ENCODE assay signal across 8 mouse cellular contexts in genomic region chr5:124010910-124011655, GRCm38 (mm10). TPM values are rescaled to one million over a fixed set of nuclear protein-coding genes. Genes with fewer than 3 reads are reported as not detected.
DNase-seq lines count a peak whose midpoint lies in the region; ATAC-seq lines count a peak whose summit lies in the region.

No protein-coding gene starts in this region.

- H3K9ac ChIP-seq in embryonic facial prominence, embryonic 13.5 days: peak overlapping the region; percentile 46; the same call in 1 of the 2 replicates
- no peak overlapping the region for H3K9ac ChIP-seq in limb, embryonic 15.5 days
- peak overlapping the region; percentile 48; the same call in 1 of the 2 replicates for H3K9ac ChIP-seq in midbrain, embryonic 14.5 days (replicated peaks; ENCODE audit: low read length)

- peak; percentile 48 to 59 for DNase-seq in cerebellum, adult 18-20 months
- DNase-seq in cerebellum, adult 9-10 months: no peak
- peak; percentile 82 to 84 for DNase-seq in heart, postnatal 10 days
- peak; percentile 82 for DNase-seq in midbrain, embryonic 14.5 days
- no peak for DNase-seq in thymus, postnatal 4 days

- no peaks in the 10 kb centered on the region for H3K27me3 ChIP-seq in embryonic facial prominence, embryonic 13.5 days
- no peaks in the 10 kb centered on the region for H3K27me3 ChIP-seq in limb, embryonic 15.5 days
- no peaks in the 10 kb centered on the region for H3K27me3 ChIP-seq in midbrain, embryonic 14.5 days (ENCODE audit: control insufficient read depth, insufficient read depth, low read length)

- intact Hi-C loops in heart, postnatal 10 days (cut with DNase I): no loop called here

- peak overlapping the region; percentile 42 for H3K4me2 ChIP-seq in embryonic facial prominence, embryonic 13.5 days
- H3K4me2 ChIP-seq in limb, embryonic 15.5 days: peak overlapping the region; percentile 24
- peak overlapping the region; percentile 38 for H3K4me2 ChIP-seq in midbrain, embryonic 14.5 days (ENCODE audit: low read length)

- no peaks in the 10 kb centered on the region for H3K9me3 ChIP-seq in embryonic facial prominence, embryonic 13.5 days
- no peaks in the 10 kb centered on the region for H3K9me3 ChIP-seq in limb, embryonic 15.5 days
- no peaks in the 10 kb centered on the region for H3K9me3 ChIP-seq in midbrain, embryonic 14.5 days (ENCODE audit: control insufficient read depth, low read length)

- H3K36me3 ChIP-seq in embryonic facial prominence, embryonic 13.5 days: peaks cover 44% of the 10 kb centered on the region
- peaks cover 43% of the 10 kb centered on the region for H3K36me3 ChIP-seq in limb, embryonic 15.5 days
- peaks cover 43% of the 10 kb centered on the region for H3K36me3 ChIP-seq in midbrain, embryonic 14.5 days (ENCODE audit: control insufficient read depth, insufficient read depth, low read length)

- peaks cover 48% of the 10 kb centered on the region for H3K4me1 ChIP-seq in embryonic facial prominence, embryonic 13.5 days
- H3K4me1 ChIP-seq in limb, embryonic 15.5 days: peaks cover 53% of the 10 kb centered on the region
- H3K4me1 ChIP-seq in midbrain, embryonic 14.5 days (ENCODE audit: control insufficient read depth, insufficient read depth, low read length): peaks cover 43% of the 10 kb centered on the region

- peak overlapping the region; percentile 7; the same call in 1 of the 2 replicates for H3K4me3 ChIP-seq in embryonic facial prominence, embryonic 13.5 days
- H3K4me3 ChIP-seq in limb, embryonic 15.5 days: 0 out of 2 replicates have a peak overlapping the region, but pooled peaks have one; percentile 4
- H3K4me3 ChIP-seq in midbrain, embryonic 14.5 days (replicated peaks; ENCODE audit: low read depth, low read length): 0 out of 2 replicates have a peak overlapping the region, but pooled peaks have one; percentile 2

- H3K27ac ChIP-seq in embryonic facial prominence, embryonic 13.5 days: peak overlapping the region; percentile 82
- H3K27ac ChIP-seq in limb, embryonic 15.5 days: peak overlapping the region; percentile 80
- peak overlapping the region; percentile 87 for H3K27ac ChIP-seq in midbrain, embryonic 14.5 days (replicated peaks; ENCODE audit: low read depth, low read length)

- ATAC-seq in CD4-positive, CD25-positive, alpha-beta regulatory T cell, adult 4 months: peak; percentile 18
- peak; percentile 30; the same call in 1 of the 2 replicates for ATAC-seq in embryonic facial prominence, embryonic 13.5 days (ENCODE audit: insufficient number of reproducible peaks, insufficient read depth, low FRiP score, low TSS enrichment, low read depth)
- ATAC-seq in limb, embryonic 15.5 days (ENCODE audit: insufficient number of reproducible peaks, low FRiP score, low TSS enrichment, low read depth): peak; percentile 81
- ATAC-seq in midbrain, embryonic 14.5 days (ENCODE audit: low FRiP score, low TSS enrichment): peak; percentile 55

- WGBS in embryonic facial prominence, embryonic 13.5 days: 16% methylated on average over 19 of the region's 19 CpGs
- 9% methylated on average over 19 of the region's 19 CpGs for WGBS in limb, embryonic 15.5 days
- 3% methylated on average over 19 of the region's 19 CpGs for WGBS in midbrain, embryonic 14.5 days

RNA-seq across cellular contexts. Expression of gene Vps37b, which starts 21.0 kb away (rescaled TPM):
- 10 to 100 TPM; 17.8 to 22.1 TPM for polyA plus RNA-seq in CD4-positive, CD25-positive, alpha-beta regulatory T cell, adult 4 months (2017; shearing (Covaris generic))
- polyA plus RNA-seq in embryonic facial prominence, embryonic 13.5 days (2015; fragmentation: Nextera tagmentation; extraction: Ambion mirVana): 39.0 and 46.0 TPM in 2 replicates
- 10 to 100 TPM; 38.0 to 46.7 TPM for total RNA-seq in heart, postnatal 10 days (2021)
- 34.7 and 37.8 TPM in 2 replicates for polyA plus RNA-seq in limb, embryonic 15.5 days (2015; fragmentation: Nextera tagmentation; extraction: Ambion mirVana)
- polyA plus RNA-seq in midbrain, embryonic 14.5 days (2014; fragmentation: Nextera tagmentation; extraction: Ambion mirVana): 58.0 and 72.4 TPM in 2 replicates

RNA-seq across cellular contexts. Expression of gene Hip1r, which starts 37.7 kb away (rescaled TPM):
- polyA plus RNA-seq in CD4-positive, CD25-positive, alpha-beta regulatory T cell, adult 4 months (2017; shearing (Covaris generic)): 10 to 100 TPM; 11.0 to 12.1 TPM
- 9.6 and 12.3 TPM in 2 replicates for polyA plus RNA-seq in embryonic facial prominence, embryonic 13.5 days (2015; fragmentation: Nextera tagmentation; extraction: Ambion mirVana)
- total RNA-seq in heart, postnatal 10 days (2021): 10 to 100 TPM; 26.1 to 41.6 TPM
- 12.4 and 17.4 TPM in 2 replicates for polyA plus RNA-seq in limb, embryonic 15.5 days (2015; fragmentation: Nextera tagmentation; extraction: Ambion mirVana)
- 22.5 and 24.7 TPM in 2 replicates for polyA plus RNA-seq in midbrain, embryonic 14.5 days (2014; fragmentation: Nextera tagmentation; extraction: Ambion mirVana)

Comparison
In these comparisons a context has a peak if more than half of its experiments do, and no peak if none do; other contexts are left out.
1. DNase-seq: peak in cerebellum, adult 18-20 months (2 of 2), heart, postnatal 10 days (2 of 2) and midbrain, embryonic 14.5 days (single experiment); none in cerebellum, adult 9-10 months (single experiment) and thymus, postnatal 4 days (single experiment).
2. ATAC-seq: peak in every context shown above with its lines; median percentile 81 in limb, embryonic 15.5 days; 55 in midbrain, embryonic 14.5 days; 30 in embryonic facial prominence, embryonic 13.5 days; 18 in CD4-positive, CD25-positive, alpha-beta regulatory T cell, adult 4 months.
3. Peak in every context shown above with its lines, with median percentiles within 50 percentile points of each other: H3K27ac ChIP-seq, H3K4me2 ChIP-seq and H3K4me3 ChIP-seq.